Mouse (Mus musculus): Measurements from ENCODE around the gene Krtap5-1.
A peak's percentile ranks its signal among the peaks of the same experiment; 100 is the strongest.
"Not testable (repeated sequence)": the region's sequence is repeated elsewhere in the genome, so short reads cannot be mapped to it uniquely, and the experiment has no call there.

DNA sequence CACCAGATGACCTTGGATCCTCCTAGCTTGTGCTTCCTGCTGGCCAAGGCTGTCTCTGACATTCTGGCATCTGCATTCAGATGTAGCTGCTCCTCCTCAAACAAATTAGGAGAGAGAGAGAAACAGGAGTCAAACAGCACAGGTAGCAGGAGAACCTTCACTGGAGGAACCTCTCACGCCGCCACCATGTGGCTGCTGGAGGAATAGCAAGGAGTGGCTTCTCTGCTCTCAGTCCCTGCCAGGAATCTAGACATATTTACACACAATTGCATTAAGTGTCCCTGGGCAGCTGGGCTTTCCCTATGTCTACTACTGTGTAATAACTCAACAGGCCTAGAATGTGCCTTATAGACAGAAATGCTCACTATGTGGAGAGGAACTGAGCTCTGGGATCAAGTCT is 3.1 kb downstream of the Krtap5-1 start:
- TF ChIP-seq POLR2A (IDR thresholded peaks at IDR 0.05; ENCODE audit: extremely low read depth, insufficient read depth, low read length) = not testable (repeated sequence)
- peak; percentile 52 for TF ChIP-seq CTCF (IDR thresholded peaks at IDR 0.05; ENCODE audit: extremely low read depth, insufficient read depth, low read length)

All from cortical plate, adult 2 months (tissue).